Mouse (Mus musculus) midbrain, embryonic 13.5 days (tissue): ENCODE measurements at regions not wholly inside any gene's neighbourhood (a gene's known extent, or its start where the extent isn't known, plus 50 kb on each side); places are given as distances from the start of the nearest gene placed in this dataset.

Experiments
- ATAC-seq: fragments of 200-750 bp; cut with Nextera tagmentation; 2 replicates; pipeline ENCODE4 v1.8.0; 2017; ENCODE audit warnings: mild to moderate bottlenecking, moderate TSS enrichment, moderate library complexity
- H3K27ac ChIP-seq: fragments of 300-500 bp; sonication (generic); 2 replicates; pipeline ENCODE4 v1.5.1; 2015; ENCODE audit warnings: inconsistent platforms, mild to moderate bottlenecking, moderate library complexity
- H3K27me3 ChIP-seq: fragments of 300-500 bp; sonication (generic); 2 replicates; pipeline ENCODE4 v1.6.1; 2015; ENCODE audit warnings: mild to moderate bottlenecking, inconsistent platforms
- H3K36me3 ChIP-seq: fragments of 300-500 bp; sonication (generic); 2 replicates; pipeline ENCODE4 v1.6.1; 2015; ENCODE audit warnings: mild to moderate bottlenecking, inconsistent platforms
- H3K4me1 ChIP-seq: fragments of 300-500 bp; sonication (generic); replicated peaks from 2 replicates; pipeline ENCODE4 v1.6.1; 2015; ENCODE audit warnings: inconsistent platforms
- H3K4me2 ChIP-seq: fragments of 300-500 bp; sonication (generic); replicated peaks from 2 replicates; pipeline ENCODE4 v1.6.1; 2015; ENCODE audit warnings: moderate library complexity, mild to moderate bottlenecking, inconsistent platforms
- H3K4me3 ChIP-seq: fragments of 300-500 bp; sonication (generic); replicated peaks from 2 replicates; pipeline ENCODE4 v1.5.1; 2015; ENCODE audit warnings: mild to moderate bottlenecking, inconsistent platforms
- H3K9ac ChIP-seq: fragments of 300-500 bp; sonication (generic); replicated peaks from 2 replicates; pipeline ENCODE4 v1.6.1; 2015; ENCODE audit warnings: mild to moderate bottlenecking, inconsistent platforms
- H3K9me3 ChIP-seq: fragments of 300-500 bp; sonication (generic); 2 replicates; pipeline ENCODE4 v1.6.1; 2016; ENCODE audit warnings: mild to moderate bottlenecking, inconsistent platforms
- WGBS: fragments of 180-500 bp; shearing (Covaris S2); methylation state at CpG from one replicate; pipeline ENCODE4 v1.1.7; 2015; 5-methylcytosine and 5-hydroxymethylcytosine counted together

DNA sequence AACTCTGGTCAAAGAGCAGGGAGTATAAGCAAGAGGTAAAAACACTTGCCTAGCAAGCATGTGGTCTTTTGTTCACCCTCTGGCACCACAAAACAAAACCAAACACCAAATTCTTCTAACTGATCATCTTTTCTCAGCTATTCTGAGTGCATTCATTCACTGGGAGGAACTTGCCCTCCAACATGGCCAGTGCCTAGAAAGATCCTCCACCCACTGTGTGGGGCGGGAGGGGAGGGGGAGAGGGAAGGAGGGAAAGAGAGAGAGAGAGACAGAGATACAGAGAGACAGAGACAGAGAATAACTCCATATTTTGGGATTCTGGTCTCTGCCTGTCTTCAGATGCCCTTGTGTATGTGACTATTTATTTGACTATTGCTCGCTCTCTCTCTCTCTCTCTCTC lies 360.9 kb downstream of the Nuf2 start:
- no peaks in the 10 kb centered on the region for H3K27me3 ChIP-seq
- no peaks in the 10 kb centered on the region for H3K9me3 ChIP-seq
- no peak overlapping the region for H3K9ac ChIP-seq
- H3K36me3 ChIP-seq, result no peaks in the 10 kb centered on the region
- no peaks in the 10 kb centered on the region for H3K4me1 ChIP-seq
- no peak overlapping the region for H3K4me2 ChIP-seq
- ATAC-seq, result no peak
- no peak overlapping the region for H3K27ac ChIP-seq
- WGBS, result 75% methylated on average over 2 of the region's 2 CpGs
- no peak overlapping the region for H3K4me3 ChIP-seq

DNA sequence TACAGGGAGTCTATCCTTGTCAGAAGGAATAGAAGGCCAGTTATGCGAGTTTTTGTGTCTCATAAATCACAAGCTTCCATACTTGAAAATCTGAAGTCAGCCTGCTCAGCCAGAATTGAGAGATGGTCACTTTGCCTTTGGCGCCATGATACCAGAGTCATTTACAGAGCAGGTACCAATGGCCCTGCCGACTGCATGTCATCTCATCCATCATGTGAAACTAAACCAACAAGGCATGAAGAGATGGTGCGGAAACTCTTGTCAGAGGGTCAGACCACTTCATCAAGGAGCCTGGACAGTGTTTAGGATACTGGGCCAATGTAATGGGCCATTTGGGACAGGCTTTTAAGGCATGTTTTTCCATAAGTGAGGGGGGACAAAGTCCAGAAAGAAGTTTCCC lies 363.2 kb downstream of the Nuf2 start:
- Histone ChIP-seq H3K4me3 (no peak overlapping the region), H3K27ac (no peak overlapping the region), H3K4me1 (no peaks in the 10 kb centered on the region), H3K9ac (no peak overlapping the region), H3K9me3 (no peaks in the 10 kb centered on the region), H3K4me2 (no peak overlapping the region), H3K36me3 (no peaks in the 10 kb centered on the region), H3K27me3 (no peaks in the 10 kb centered on the region)
- 95% methylated on average over 4 of the region's 4 CpGs for WGBS
- no peak for ATAC-seq

GRCm38 (mm10) chr1:169166041-169166850 lies 365.0 kb downstream of the Nuf2 start:
- Histone ChIP-seq H3K27ac (no peak overlapping the region), H3K9ac (no peak overlapping the region), H3K27me3 (no peaks in the 10 kb centered on the region), H3K4me2 (no peak overlapping the region), H3K36me3 (no peaks in the 10 kb centered on the region), H3K9me3 (no peaks in the 10 kb centered on the region), H3K4me1 (no peaks in the 10 kb centered on the region), H3K4me3 (no peak overlapping the region)
- ATAC-seq, result no peak
- 91% methylated on average over 5 of the region's 5 CpGs for WGBS

DNA sequence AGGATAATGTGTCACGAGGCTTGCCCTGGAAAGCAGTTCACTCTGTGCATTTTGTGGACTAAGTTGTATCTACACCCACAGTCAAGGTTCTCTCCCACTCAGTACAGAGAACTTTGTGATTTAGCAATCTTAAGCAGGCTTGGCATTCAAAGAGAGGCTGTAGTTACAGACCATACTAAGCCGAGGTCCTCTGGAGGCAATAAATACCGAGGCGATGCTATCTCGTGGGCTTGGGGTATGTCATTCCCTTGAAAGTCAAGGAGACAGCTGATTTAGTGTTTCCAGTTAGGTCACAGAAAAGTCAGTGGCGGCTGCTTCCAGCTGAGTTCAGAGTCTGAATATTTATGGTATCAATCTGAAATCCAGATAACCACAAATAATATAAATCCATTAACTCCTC lies 370.4 kb downstream of the Nuf2 start:
- Histone ChIP-seq H3K27ac (no peak overlapping the region), H3K9me3 (no peaks in the 10 kb centered on the region), H3K27me3 (no peaks in the 10 kb centered on the region), H3K4me1 (no peaks in the 10 kb centered on the region), H3K36me3 (no peaks in the 10 kb centered on the region), H3K4me2 (no peak overlapping the region), H3K4me3 (no peak overlapping the region), H3K9ac (no peak overlapping the region)
- 84% methylated on average over 6 of the region's 6 CpGs for WGBS
- ATAC-seq, result no peak

- no peaks in the 10 kb centered on the region for H3K27me3 ChIP-seq
- H3K4me3 ChIP-seq, result no peak overlapping the region
- no peak overlapping the region for H3K9ac ChIP-seq
- ATAC-seq, result no peak
- H3K4me1 ChIP-seq, result no peaks in the 10 kb centered on the region
- H3K9me3 ChIP-seq, result no peaks in the 10 kb centered on the region
- H3K4me2 ChIP-seq, result no peak overlapping the region
- H3K36me3 ChIP-seq, result no peaks in the 10 kb centered on the region
- 88% methylated on average over 1 of the region's 1 CpGs for WGBS
- H3K27ac ChIP-seq, result no peak overlapping the region
Observed at GRCm38 (mm10) chr1:169160220-169160619, 371.0 kb downstream of the Nuf2 start.

GRCm38 (mm10) chr1:169159786-169160185 lies 371.5 kb downstream of the Nuf2 start:
- no peaks in the 10 kb centered on the region for H3K4me1 ChIP-seq
- no peak overlapping the region for H3K9ac ChIP-seq
- H3K9me3 ChIP-seq, result no peaks in the 10 kb centered on the region
- no peak overlapping the region for H3K27ac ChIP-seq
- ATAC-seq, result no peak
- no peaks in the 10 kb centered on the region for H3K36me3 ChIP-seq
- no peaks in the 10 kb centered on the region for H3K27me3 ChIP-seq
- H3K4me3 ChIP-seq, result no peak overlapping the region
- no peak overlapping the region for H3K4me2 ChIP-seq

DNA sequence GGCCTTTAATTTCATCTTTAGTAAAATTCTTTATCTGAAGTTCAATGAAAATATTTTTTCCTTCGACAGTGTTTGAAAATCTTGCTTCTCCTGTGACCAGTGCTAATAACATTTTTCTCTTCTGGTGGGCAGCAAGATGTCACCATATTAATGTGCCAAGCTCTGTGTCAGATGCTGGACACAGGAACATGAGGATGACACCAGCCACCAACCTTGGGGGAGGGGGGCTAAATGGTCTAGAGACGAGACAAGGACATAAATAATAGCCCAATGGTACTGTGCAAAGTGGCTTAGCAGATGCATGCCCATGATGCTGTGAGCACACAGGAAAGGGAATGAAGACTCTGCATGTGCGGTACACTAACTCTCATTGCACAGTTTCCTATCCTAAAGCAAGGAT lies 373.8 kb downstream of the Nuf2 start:
- no peak overlapping the region for H3K27ac ChIP-seq
- H3K36me3 ChIP-seq, result no peaks in the 10 kb centered on the region
- 87% methylated on average over 3 of the region's 3 CpGs for WGBS
- no peak overlapping the region for H3K9ac ChIP-seq
- no peaks in the 10 kb centered on the region for H3K9me3 ChIP-seq
- no peaks in the 10 kb centered on the region for H3K27me3 ChIP-seq
- H3K4me1 ChIP-seq, result no peaks in the 10 kb centered on the region
- no peak for ATAC-seq
- no peak overlapping the region for H3K4me3 ChIP-seq
- no peak overlapping the region for H3K4me2 ChIP-seq

DNA sequence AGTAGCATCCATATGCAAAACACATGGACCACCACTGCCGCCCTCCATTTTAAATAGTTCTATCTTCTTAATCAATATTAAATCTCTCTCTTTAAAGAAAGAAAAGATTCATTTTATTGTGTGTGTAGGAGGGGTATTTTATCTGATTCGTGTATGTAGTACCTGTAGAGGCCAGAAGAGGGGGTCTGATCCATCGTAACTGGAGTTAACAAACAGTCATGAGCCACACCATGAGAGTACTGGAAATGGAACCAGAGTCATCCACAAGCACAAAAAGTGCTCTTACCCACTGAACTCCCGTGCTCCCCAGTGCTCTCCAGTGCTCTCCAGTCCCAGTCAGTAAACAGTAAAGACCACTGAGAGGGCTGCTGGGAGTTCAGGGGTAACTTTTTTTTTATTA lies 374.4 kb downstream of the Nuf2 start:
- no peaks in the 10 kb centered on the region for H3K9me3 ChIP-seq
- H3K36me3 ChIP-seq, result no peaks in the 10 kb centered on the region
- WGBS, result 85% methylated on average over 4 of the region's 4 CpGs
- no peak overlapping the region for H3K9ac ChIP-seq
- H3K27ac ChIP-seq, result no peak overlapping the region
- no peaks in the 10 kb centered on the region for H3K4me1 ChIP-seq
- H3K27me3 ChIP-seq, result no peaks in the 10 kb centered on the region
- no peak overlapping the region for H3K4me3 ChIP-seq
- H3K4me2 ChIP-seq, result no peak overlapping the region
- ATAC-seq, result no peak

GRCm38 (mm10) chr1:169155484-169156459 lies 375.5 kb downstream of the Nuf2 start:
- H3K9me3 ChIP-seq, result no peaks in the 10 kb centered on the region
- H3K9ac ChIP-seq, result no peak overlapping the region
- H3K4me3 ChIP-seq, result no peak overlapping the region
- WGBS, result 81% methylated on average over 14 of the region's 14 CpGs
- H3K36me3 ChIP-seq, result no peaks in the 10 kb centered on the region
- H3K27me3 ChIP-seq, result no peaks in the 10 kb centered on the region
- H3K4me1 ChIP-seq, result no peaks in the 10 kb centered on the region
- no peak for ATAC-seq
- H3K27ac ChIP-seq, result no peak overlapping the region
- H3K4me2 ChIP-seq, result no peak overlapping the region

GRCm38 (mm10) chr1:169142216-169142615 lies 389.0 kb downstream of the Nuf2 start:
- Histone ChIP-seq H3K4me2 (no peak overlapping the region), H3K27ac (no peak overlapping the region), H3K4me3 (no peak overlapping the region), H3K9me3 (peaks cover 5% of the 10 kb centered on the region; the same call in 1 of the 2 replicates), H3K27me3 (no peaks in the 10 kb centered on the region), H3K36me3 (no peaks in the 10 kb centered on the region), H3K9ac (no peak overlapping the region), H3K4me1 (peaks cover 16% of the 10 kb centered on the region)
- WGBS, result 68% methylated on average over 3 of the region's 3 CpGs
- no peak for ATAC-seq

- no peak for ATAC-seq
- WGBS, result 45% methylated on average over 3 of the region's 3 CpGs
- Histone ChIP-seq H3K9ac (no peak overlapping the region), H3K36me3 (no peaks in the 10 kb centered on the region), H3K27me3 (no peaks in the 10 kb centered on the region), H3K4me3 (no peak overlapping the region), H3K4me2 (no peak overlapping the region), H3K9me3 (peaks cover 5% of the 10 kb centered on the region; the same call in 1 of the 2 replicates), H3K27ac (peak overlapping the region; percentile 74; the same call in 1 of the 2 replicates), H3K4me1 (peaks cover 16% of the 10 kb centered on the region)
Observed at GRCm38 (mm10) chr1:169140056-169140455, 391.2 kb downstream of the Nuf2 start.

GRCm38 (mm10) chr1:169139507-169139906 lies 391.8 kb downstream of the Nuf2 start:
- H3K4me1 ChIP-seq, result peaks cover 16% of the 10 kb centered on the region
- peak; percentile 87 for ATAC-seq
- H3K27ac ChIP-seq, result peak overlapping the region; percentile 74

More at GRCm38 (mm10) chr1:169139507-169139906, 391.8 kb downstream of the Nuf2 start:
- 40% methylated on average over 5 of the region's 5 CpGs for WGBS
- no peaks in the 10 kb centered on the region for H3K27me3 ChIP-seq
- peaks cover 5% of the 10 kb centered on the region; the same call in 1 of the 2 replicates for H3K9me3 ChIP-seq
- H3K4me3 ChIP-seq, result no peak overlapping the region
- peak overlapping the region; percentile 20; the same call in 1 of the 2 replicates for H3K4me2 ChIP-seq
- no peaks in the 10 kb centered on the region for H3K36me3 ChIP-seq
- no peak overlapping the region for H3K9ac ChIP-seq
